Mouse (Mus musculus) liver, embryonic 14 days (tissue): ENCODE data around the gene Tspan14. TPM values are rescaled to one million over a fixed set of nuclear protein-coding genes. Genes with fewer than 3 reads are reported as not detected.

Experiments used
- polyA plus RNA-seq: library from polyadenylated mRNA; depleted of rRNA; stranded (reverse); fragments of >200 nt; gene quantifications from 2 replicates; pipeline ENCODE4 v1.2.3, GENCODE M21; 2012; rRNA removed

Gene Tspan14
- 18.8 and 22.3 TPM in 2 replicates for polyA plus RNA-seq

DNA sequence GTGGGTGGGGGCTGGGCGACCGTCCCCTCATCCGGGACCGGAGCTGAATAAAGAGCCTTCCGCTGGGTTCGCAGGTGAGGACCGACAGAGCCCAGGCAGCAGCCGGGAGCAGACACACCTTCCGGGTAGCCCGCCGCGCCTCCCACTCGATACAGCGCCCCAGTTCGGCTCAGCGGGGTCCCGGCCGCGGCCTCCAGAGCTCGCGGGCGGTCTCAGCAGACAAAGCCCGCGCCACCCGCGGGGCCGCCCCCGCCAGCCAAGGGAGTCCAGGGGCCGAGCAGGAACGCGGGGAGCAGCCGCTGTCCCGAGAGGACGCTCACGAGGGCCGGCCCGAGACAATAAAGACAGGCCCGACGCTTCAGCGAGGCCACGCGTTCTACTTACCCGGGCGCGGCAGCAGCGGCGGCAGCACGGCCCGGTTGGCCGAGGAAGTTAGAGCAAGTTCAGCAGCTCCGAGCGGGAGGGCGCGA is at the start of gene Tspan14:
Gene Tspan14 (minus strand): TSS at position 416 of the 470 bp plus-strand sequence.

GRCm38 (mm10) chr14:41013630-41014613 is 47.3 kb upstream of the Tspan14 start, which contains the start of gene Fam213a:
Gene Fam213a, minus strand, starts transcription at chr14:41013788.

DNA sequence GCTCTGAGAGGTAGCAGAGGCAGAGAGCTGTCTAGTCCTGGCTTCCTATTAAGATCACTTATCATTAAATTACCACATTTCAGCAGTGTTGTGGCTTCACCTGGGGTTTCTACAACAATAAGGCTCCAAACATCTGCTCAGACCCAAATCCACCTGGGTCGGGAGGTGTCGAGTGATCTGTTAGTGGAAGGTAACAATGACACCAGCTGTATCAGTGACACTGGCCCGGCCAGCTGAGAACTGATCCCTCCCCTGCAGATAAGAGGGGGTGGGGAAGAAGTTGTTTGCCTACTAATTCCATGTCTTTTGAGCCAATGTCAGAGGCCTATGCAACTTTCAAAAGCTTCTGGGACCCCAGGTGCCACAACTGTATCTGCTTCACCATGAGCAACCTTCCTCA is 73.4 kb downstream of the Tspan14 start, which contains the start of gene Sh2d4b:
Gene Sh2d4b (minus strand): TSS at position 71 of the 400 bp plus-strand sequence.

Other genes starting within 250 kb of the Tspan14 start
- 0.23 and 0.24 TPM in 2 replicates for gene Sh2d4b, start 73.5 kb downstream of the Tspan14 start, polyA plus RNA-seq
- gene Fam213a, start 47.0 kb upstream of the Tspan14 start, polyA plus RNA-seq = 37.3 and 41.3 TPM in 2 replicates
- gene Dydc2, start 102.4 kb upstream of the Tspan14 start, polyA plus RNA-seq = not detected in 2 replicates
- not detected in 2 replicates for gene Dydc1, start 106.1 kb upstream of the Tspan14 start, polyA plus RNA-seq
- gene Mat1a, start 138.2 kb upstream of the Tspan14 start, polyA plus RNA-seq = 7.2 and 8.7 TPM in 2 replicates
- 0.07 and 0.10 TPM in 2 replicates for gene Sftpa1, start 165.0 kb upstream of the Tspan14 start, polyA plus RNA-seq
- 10.3 and 11.5 TPM in 2 replicates for gene Mbl1, start 184.7 kb upstream of the Tspan14 start, polyA plus RNA-seq
- gene Sftpd, start 218.3 kb upstream of the Tspan14 start, polyA plus RNA-seq = not detected in 2 replicates